Mouse (Mus musculus) megakaryocyte, embryonic 14.5 days (primary cell): ENCODE results near the gene Cbr1. TPM values are rescaled to one million over a fixed set of nuclear protein-coding genes. Genes with fewer than 3 reads are reported as not detected.

Source experiments
- H3K27me3 ChIP-seq: replicated peaks from 2 replicates; pipeline ENCODE3; 2012; ENCODE audit warnings: inconsistent platforms
- H3K36me3 ChIP-seq: replicated peaks from 2 replicates; pipeline ENCODE3; 2012; ENCODE audit warnings: low read length, inconsistent platforms, mixed read lengths
- H3K4me1 ChIP-seq: 2 replicates; pipeline ENCODE4 v1.6.1; 2012; ENCODE audit warnings: inconsistent platforms
- H3K4me3 ChIP-seq: replicated peaks from 2 replicates; pipeline ENCODE3; 2012; ENCODE audit warnings: moderate library complexity, mild to moderate bottlenecking, inconsistent platforms
- H3K9me3 ChIP-seq: 2 replicates; pipeline ENCODE4 v1.6.1; 2012; ENCODE audit warnings: inconsistent platforms
- FLI1 ChIP-seq: IDR thresholded peaks from 2 replicates; pipeline ENCODE4 v1.6.1; 2012; ENCODE audit warnings: low read length, inconsistent platforms, mixed read lengths
- GATA1 ChIP-seq: IDR thresholded peaks from 3 replicates; pipeline ENCODE4 v1.6.1; 2012; ENCODE audit warnings: mixed read lengths, low read length, inconsistent platforms, borderline replicate concordance
- polyA plus RNA-seq: library from polyadenylated mRNA; stranded (reverse); fragments of >175 nt; gene quantifications from 2 replicates; pipeline ENCODE4 v1.2.3, GENCODE M21; 2012; ENCODE audit warnings: low replicate concordance; ENCODE audit not compliant: insufficient read depth

The Cbr1 gene
- polyA plus RNA-seq, result 11.7 and 18.8 TPM in 2 replicates

DNA sequence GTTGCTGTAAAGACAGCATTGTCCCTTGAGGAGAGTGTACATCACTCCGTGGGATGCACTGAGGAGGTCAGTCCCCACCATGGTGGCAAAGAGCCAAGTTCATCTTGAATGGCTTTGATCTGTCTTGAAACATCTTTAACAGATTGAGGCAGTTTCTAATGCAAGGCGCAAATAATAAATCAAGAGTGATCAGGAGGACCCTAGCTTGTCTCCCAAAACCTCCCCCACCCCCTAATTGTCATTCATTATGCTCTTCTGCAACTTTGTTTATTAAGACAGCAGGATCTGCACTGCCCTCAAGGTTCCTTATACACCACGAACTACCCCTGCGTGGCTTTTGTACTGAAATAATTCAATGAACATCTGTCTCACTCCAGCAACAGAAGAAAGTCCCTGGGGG lies at the start of gene Cbr1:
Gene Cbr1, plus strand, starts transcription at position 301 of the 400 bp plus-strand sequence.
- Histone ChIP-seq H3K4me1 (peaks cover 25% of the 10 kb centered on the region), H3K9me3 (peaks cover 4% of the 10 kb centered on the region; the same call in 1 of the 2 replicates), H3K4me3 (no peak within 1 kb of the TSS), H3K27me3 (peaks cover 34% of the 10 kb centered on the region), H3K36me3 (no peaks in the 10 kb centered on the region)
- TF ChIP-seq FLI1, result no peak
- TF ChIP-seq GATA1, result no peak

DNA sequence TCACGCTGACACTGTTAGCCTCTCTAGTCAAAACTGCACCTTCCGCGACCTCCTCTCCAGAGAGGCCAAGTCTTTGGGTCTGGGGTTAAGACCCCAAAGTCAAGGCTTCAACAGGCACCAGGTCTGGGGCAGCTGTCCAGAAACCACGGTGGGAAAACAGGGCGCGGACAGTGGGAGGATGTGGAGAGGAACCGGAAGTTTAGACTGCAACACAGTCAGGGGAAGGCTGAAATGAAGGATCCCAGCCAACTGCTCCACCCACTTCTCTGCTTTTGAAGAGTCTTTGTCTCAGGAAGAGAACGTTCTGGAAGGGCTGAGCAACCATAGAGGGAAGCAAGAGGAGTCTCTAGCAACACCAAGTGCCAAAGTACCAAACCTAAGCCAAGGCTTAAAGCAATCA lies 48.0 kb upstream of the Cbr1 start:
- no peaks in the 10 kb centered on the region for H3K36me3 ChIP-seq
- TF ChIP-seq GATA1 (no peak), FLI1 (no peak)
- peaks cover 27% of the 10 kb centered on the region for H3K9me3 ChIP-seq
- H3K27me3 ChIP-seq, result peaks cover 44% of the 10 kb centered on the region
- no peak overlapping the region for H3K4me3 ChIP-seq
- peaks cover 8% of the 10 kb centered on the region for H3K4me1 ChIP-seq

DNA sequence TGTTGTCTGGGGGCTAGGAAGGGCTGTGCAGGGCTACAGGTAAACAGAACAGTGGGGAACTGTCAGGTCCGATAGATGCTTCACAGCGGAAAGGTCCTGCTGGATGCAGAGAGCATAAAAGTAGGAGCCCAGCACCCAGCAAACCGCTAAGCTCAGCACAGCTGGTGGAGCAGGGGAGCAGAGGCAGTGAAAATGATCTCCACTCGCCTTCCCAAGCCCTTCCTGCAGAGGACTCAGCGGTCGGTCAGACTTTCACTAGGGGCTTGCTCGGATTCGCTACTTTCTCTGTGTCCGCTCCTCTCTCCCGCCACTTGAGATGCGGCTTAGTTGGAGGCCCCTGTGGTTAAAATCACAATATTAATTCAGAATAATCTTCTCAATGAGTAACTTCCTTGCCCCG lies 47.2 kb upstream of the Cbr1 start:
- Histone ChIP-seq H3K4me3 (no peak overlapping the region), H3K9me3 (peaks cover 27% of the 10 kb centered on the region), H3K27me3 (peaks cover 45% of the 10 kb centered on the region), H3K4me1 (peaks cover 2% of the 10 kb centered on the region), H3K36me3 (no peaks in the 10 kb centered on the region)
- TF ChIP-seq GATA1 (no peak), FLI1 (no peak)

DNA sequence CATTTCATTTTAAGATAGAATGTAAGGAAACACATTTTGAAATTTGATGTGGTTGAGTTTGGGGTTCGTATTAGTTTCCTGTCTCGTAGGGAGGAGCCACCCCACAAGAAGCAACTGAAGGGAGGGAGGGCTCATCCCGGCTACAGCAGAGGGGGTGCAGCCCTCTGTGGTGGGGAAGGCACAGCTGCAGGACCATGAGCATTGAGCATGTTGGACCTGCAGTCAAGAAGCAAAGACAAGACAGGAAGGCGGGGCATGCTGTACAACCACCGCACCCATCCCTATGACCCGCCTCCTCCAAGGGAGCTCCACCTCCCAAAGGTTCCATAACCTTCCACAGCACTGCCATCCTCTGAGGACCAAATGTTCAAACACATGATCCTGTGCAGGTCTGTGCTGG lies 33.3 kb upstream of the Cbr1 start:
- Histone ChIP-seq H3K27me3 (peaks cover 47% of the 10 kb centered on the region), H3K4me3 (no peak overlapping the region), H3K36me3 (no peaks in the 10 kb centered on the region), H3K4me1 (peaks cover 11% of the 10 kb centered on the region), H3K9me3 (peaks cover 18% of the 10 kb centered on the region)
- TF ChIP-seq FLI1, result no peak
- no peak for TF ChIP-seq GATA1

DNA sequence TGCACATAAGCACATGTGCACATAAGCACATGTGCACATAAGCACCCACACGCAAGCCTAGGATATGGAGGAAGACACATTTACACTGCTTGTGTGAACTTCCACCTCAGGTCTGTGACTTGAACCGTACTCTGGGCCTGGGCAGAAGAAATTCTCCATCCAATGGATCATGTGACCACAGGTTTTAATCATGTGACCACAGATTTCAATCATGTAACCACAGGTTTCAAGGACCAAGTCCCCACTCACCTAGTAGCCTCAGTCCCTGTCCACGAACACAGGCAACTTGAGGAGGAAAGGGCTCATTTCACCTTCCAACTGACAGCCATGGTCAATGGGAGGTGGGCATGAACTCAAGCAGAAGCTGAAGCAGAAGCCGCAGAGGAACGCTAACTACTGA lies 32.2 kb upstream of the Cbr1 start:
- Histone ChIP-seq H3K4me1 (peaks cover 13% of the 10 kb centered on the region), H3K36me3 (no peaks in the 10 kb centered on the region), H3K27me3 (peaks cover 55% of the 10 kb centered on the region), H3K4me3 (no peak overlapping the region), H3K9me3 (peaks cover 9% of the 10 kb centered on the region)
- TF ChIP-seq GATA1, result no peak

DNA sequence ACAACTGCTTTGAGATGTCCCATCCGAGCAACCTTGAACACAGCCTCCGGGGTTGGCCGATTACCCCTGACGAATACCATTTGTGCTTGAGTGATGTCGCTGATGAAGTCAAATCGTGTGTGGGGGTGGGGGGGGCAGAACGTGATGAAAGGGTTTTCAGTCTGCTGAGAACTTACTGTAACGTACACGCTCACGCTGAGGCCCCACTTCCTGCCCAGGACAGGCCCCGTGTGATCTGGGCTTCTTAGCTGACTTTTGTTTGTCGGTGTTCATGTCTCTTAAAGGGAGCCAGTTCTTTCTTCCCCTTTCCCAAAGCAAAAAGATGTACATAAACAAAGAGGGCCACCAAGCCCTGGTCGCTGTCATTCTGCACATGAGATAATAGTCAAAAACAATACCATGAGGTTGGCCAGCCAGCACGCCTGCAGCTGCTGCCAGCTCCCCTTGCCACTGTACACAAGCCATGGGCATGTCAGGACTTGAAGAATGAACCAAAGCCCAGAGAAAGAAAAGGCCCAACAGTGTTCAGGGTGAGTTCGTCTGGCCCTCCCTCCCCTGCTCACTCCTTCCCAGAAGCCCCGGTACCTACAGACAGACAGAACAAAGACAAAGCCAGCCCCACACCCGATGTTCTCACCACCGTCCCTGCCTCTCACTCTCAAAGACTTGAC lies 31.0 kb upstream of the Cbr1 start:
- no peak for TF ChIP-seq FLI1
- TF ChIP-seq GATA1, result no peak
- no peaks in the 10 kb centered on the region for H3K36me3 ChIP-seq
- peaks cover 21% of the 10 kb centered on the region for H3K4me1 ChIP-seq
- peaks cover 3% of the 10 kb centered on the region for H3K9me3 ChIP-seq
- peaks cover 62% of the 10 kb centered on the region for H3K27me3 ChIP-seq
- no peak overlapping the region for H3K4me3 ChIP-seq

DNA sequence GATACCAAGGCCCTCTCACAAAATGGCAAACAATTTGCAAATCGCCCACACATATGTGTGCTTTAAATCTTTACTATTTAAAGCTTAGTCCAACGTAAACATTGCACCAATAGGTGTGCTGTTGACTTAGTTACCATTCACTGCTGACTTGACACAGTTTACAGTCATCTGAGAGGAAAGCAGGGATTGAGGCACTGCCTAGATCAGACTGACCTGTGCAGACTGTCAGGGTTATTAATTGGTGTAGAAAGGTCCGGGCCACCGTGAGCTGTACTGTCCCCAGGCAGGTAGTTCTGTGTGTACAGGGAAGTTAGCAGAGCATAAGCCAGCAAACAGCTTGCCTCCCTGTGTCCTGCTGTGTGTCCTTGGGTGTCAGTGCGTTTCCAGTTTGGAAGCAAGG lies 30.1 kb upstream of the Cbr1 start:
- H3K9me3 ChIP-seq, result peaks cover 3% of the 10 kb centered on the region
- peaks cover 59% of the 10 kb centered on the region for H3K27me3 ChIP-seq
- no peaks in the 10 kb centered on the region for H3K36me3 ChIP-seq
- peaks cover 25% of the 10 kb centered on the region for H3K4me1 ChIP-seq
- no peak overlapping the region for H3K4me3 ChIP-seq
- TF ChIP-seq GATA1, result no peak
- no peak for TF ChIP-seq FLI1

DNA sequence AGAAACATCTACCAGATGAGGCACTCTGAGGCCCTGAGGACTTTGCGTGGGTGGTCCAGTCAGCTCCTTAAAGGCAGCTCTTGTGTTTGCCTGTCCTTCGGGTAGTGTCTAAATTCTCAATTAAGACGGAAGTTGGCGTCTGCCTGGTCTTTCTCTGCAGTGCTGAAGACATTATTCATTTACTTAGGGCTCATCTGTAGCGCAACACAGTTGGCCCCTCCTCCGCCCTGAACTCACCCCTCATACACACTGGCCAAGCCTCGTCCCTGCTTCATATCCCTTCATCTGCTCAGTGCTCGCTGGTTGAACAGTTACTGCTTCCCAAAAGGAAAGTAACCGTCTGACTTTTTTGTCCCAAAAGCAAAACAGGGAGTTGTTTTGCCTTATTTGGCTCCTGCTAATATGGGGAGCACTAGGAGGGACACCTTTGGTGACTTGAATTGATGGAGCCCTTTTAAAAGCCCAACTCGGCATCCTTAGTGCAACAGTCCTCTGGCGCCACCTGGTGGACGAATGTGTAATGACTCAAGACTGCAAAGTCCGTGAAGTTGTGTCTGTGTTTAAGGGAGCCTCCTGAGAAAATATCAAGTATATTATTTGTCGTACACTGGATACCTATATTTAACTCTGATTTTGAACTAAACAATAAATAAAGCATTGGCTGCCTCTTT lies 29.1 kb upstream of the Cbr1 start:
- Histone ChIP-seq H3K36me3 (no peaks in the 10 kb centered on the region), H3K27me3 (peaks cover 60% of the 10 kb centered on the region), H3K9me3 (no peaks in the 10 kb centered on the region; the same call in 1 of the 2 replicates), H3K4me1 (peaks cover 29% of the 10 kb centered on the region), H3K4me3 (no peak overlapping the region)
- TF ChIP-seq GATA1 (no peak), FLI1 (no peak)

DNA sequence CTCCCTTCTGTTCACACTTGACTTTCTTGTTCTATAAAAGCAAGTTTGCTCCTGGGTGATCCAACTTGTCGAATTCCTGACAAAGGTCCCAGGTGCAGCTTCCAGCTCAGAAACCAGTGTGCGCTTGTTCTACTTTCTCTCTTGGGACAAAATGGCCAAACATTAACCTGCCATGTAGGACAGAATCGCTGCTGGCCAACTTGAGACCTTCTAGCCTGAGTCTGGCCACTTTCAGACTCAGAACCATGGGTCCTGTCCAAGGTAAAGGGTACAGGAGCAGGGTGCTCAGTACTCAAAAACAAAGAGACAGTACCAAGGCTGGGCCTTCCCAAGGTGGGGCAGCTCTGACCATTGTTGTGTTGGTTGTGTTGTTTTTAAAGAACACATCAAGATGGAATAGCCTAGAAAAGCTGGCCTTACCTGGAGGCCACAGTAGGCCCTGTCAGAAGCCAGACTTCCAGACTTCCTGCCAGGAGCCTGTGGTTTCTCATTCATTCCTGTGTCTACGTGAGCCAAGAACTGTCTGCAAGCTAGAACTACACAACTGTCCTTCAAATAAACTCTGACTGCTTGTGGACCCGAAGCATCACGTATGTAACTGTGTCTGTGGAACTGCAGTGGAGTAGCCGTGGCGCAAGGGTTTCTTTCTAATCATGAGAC lies 27.2 kb upstream of the Cbr1 start:
- Histone ChIP-seq H3K36me3 (no peaks in the 10 kb centered on the region), H3K4me1 (peaks cover 29% of the 10 kb centered on the region), H3K4me3 (no peak overlapping the region), H3K9me3 (no peaks in the 10 kb centered on the region; the same call in 1 of the 2 replicates), H3K27me3 (peaks cover 53% of the 10 kb centered on the region)
- TF ChIP-seq GATA1 (no peak), FLI1 (no peak)

DNA sequence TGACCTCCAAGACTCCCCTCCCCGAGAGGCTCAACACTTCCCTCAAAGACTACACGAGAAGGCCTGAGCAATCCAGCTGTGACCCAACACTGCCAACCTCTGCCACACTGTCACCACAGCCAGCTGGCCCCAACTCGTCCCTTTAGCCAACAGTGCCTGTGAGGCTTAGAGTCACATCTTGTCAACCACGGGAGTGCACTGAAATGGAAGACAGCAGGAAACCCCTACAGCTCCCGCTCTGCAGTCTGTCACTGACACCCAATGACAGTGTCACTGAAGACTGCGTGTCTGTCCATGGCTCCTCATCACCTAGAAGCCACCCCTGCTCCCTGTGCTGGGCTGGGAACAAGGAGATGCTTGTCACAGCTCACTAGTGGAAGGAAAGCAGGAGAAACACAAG lies 24.5 kb upstream of the Cbr1 start:
- peaks cover 46% of the 10 kb centered on the region for H3K27me3 ChIP-seq
- no peaks in the 10 kb centered on the region for H3K36me3 ChIP-seq
- no peak overlapping the region for H3K4me3 ChIP-seq
- no peaks in the 10 kb centered on the region; the same call in 1 of the 2 replicates for H3K9me3 ChIP-seq
- TF ChIP-seq GATA1 (no peak), FLI1 (no peak)
- peaks cover 40% of the 10 kb centered on the region for H3K4me1 ChIP-seq
